Mouse (Mus musculus) stomach, postnatal 0 days (tissue): ENCODE data around the gene Cmah.
A peak's percentile ranks its signal among the peaks of the same experiment; 100 is the strongest.

Source experiments
- CTCF ChIP-seq: IDR thresholded peaks from 2 replicates; pipeline ENCODE4 v1.5.1; 2016; ENCODE audit warnings: antibody characterized with exemption, low read depth, mild to moderate bottlenecking, moderate library complexity
- EP300 ChIP-seq: optimal IDR thresholded peaks from 2 replicates; pipeline ENCODE3; 2016; ENCODE audit warnings: antibody characterized with exemption

- no peak for TF ChIP-seq EP300
- TF ChIP-seq CTCF: peak; percentile 93
Measured at GRCm38 (mm10) chr13:24297252-24297651, 30.0 kb upstream of the Cmah start.
